Mouse (Mus musculus): ENCODE measurements around the gene Mrnip.

Gene Mrnip

GRCm38 (mm10) chr11:50227226-50227625 is 53.0 kb downstream of the Mrnip start:
- DNase-seq, result peak; percentile 56

GRCm38 (mm10) chr11:50227736-50228135 is 53.5 kb downstream of the Mrnip start:
- DNase-seq, result no peak

- DNase-seq, result peak; percentile 37
Observed at GRCm38 (mm10) chr11:50228772-50229171, 54.5 kb downstream of the Mrnip start.

GRCm38 (mm10) chr11:50229252-50229910 is 55.1 kb downstream of the Mrnip start:
- peak; percentile 56 for DNase-seq

- DNase-seq, result peak; percentile 36
Observed at GRCm38 (mm10) chr11:50230481-50231304, 56.4 kb downstream of the Mrnip start.

GRCm38 (mm10) chr11:50231411-50231810 is 57.2 kb downstream of the Mrnip start:
- peak; percentile 78 for DNase-seq

GRCm38 (mm10) chr11:50233022-50233421 is 58.8 kb downstream of the Mrnip start:
- DNase-seq, result no peak

- DNase-seq, result peak; percentile 34
Observed at GRCm38 (mm10) chr11:50233993-50234392, 59.7 kb downstream of the Mrnip start.

GRCm38 (mm10) chr11:50234606-50235005 is 60.4 kb downstream of the Mrnip start:
- DNase-seq, result no peak

GRCm38 (mm10) chr11:50236540-50236936 is 62.3 kb downstream of the Mrnip start:
- DNase-seq, result peak; percentile 96

GRCm38 (mm10) chr11:50236937-50237835 is 62.9 kb downstream of the Mrnip start:
- DNase-seq, result peak; percentile 58

- DNase-seq, result no peak
Observed at GRCm38 (mm10) chr11:50238324-50238723, 64.1 kb downstream of the Mrnip start, which contains the start of gene Ltc4s. Ltc4s (minus strand) TSS chr11:50238616.

- DNase-seq, result no peak
Observed at GRCm38 (mm10) chr11:50238821-50239791, 64.9 kb downstream of the Mrnip start.

- DNase-seq, result no peak
Observed at GRCm38 (mm10) chr11:50240235-50240911, 66.1 kb downstream of the Mrnip start.

GRCm38 (mm10) chr11:50243926-50244325 is 69.7 kb downstream of the Mrnip start:
- DNase-seq, result no peak

- DNase-seq, result no peak
Observed at GRCm38 (mm10) chr11:50245269-50245668, 71.0 kb downstream of the Mrnip start.

- no peak for DNase-seq
Observed at GRCm38 (mm10) chr11:50248473-50249171, 74.4 kb downstream of the Mrnip start.
